Mouse (Mus musculus) limb, embryonic 14.5 days (tissue): ENCODE data around the gene Sestd1. TPM values are rescaled to one million over a fixed set of nuclear protein-coding genes. Genes with fewer than 3 reads are reported as not detected.

Experiments used
- ATAC-seq: fragments of 200-750 bp; cut with Nextera tagmentation; 2 replicates; pipeline ENCODE4 v1.8.0; 2017; ENCODE audit warnings: low read depth, moderate number of reproducible peaks, moderate TSS enrichment; ENCODE audit not compliant: low FRiP score
- DNase-seq: peaks from one replicate; pipeline ENCODE4 v3.0.0-alpha.2; 2015; ENCODE audit warnings: low spot score
- H3K27ac ChIP-seq: fragments of 300-500 bp; sonication (generic); replicated peaks from 2 replicates; pipeline ENCODE4 v1.5.1; 2014; ENCODE audit warnings: low read depth, mild to moderate bottlenecking, low read length, moderate library complexity, mixed read lengths
- H3K27me3 ChIP-seq: fragments of 300-500 bp; sonication (generic); 2 replicates; pipeline ENCODE4 v1.6.1; 2014; ENCODE audit warnings: low read length, mixed read lengths; ENCODE audit not compliant: control insufficient read depth, insufficient read depth
- H3K36me3 ChIP-seq: fragments of 300-500 bp; sonication (generic); 2 replicates; pipeline ENCODE4 v1.6.1; 2014; ENCODE audit warnings: mild to moderate bottlenecking, low read length, moderate library complexity, mixed read lengths; ENCODE audit not compliant: control insufficient read depth, insufficient read depth
- H3K4me1 ChIP-seq: fragments of 300-500 bp; sonication (generic); 2 replicates; pipeline ENCODE4 v1.6.1; 2014; ENCODE audit warnings: antibody characterized with exemption, low read length, mixed read lengths; ENCODE audit not compliant: control insufficient read depth, insufficient read depth
- H3K4me2 ChIP-seq: fragments of 300-500 bp; sonication (generic); replicated peaks from 2 replicates; pipeline ENCODE4 v1.6.1; 2014; ENCODE audit warnings: low read depth, mild to moderate bottlenecking, low read length, moderate library complexity; ENCODE audit not compliant: severe bottlenecking
- H3K4me3 ChIP-seq: fragments of 300-500 bp; sonication (generic); replicated peaks from 2 replicates; pipeline ENCODE4 v1.5.1; 2014; ENCODE audit warnings: low read length
- H3K9ac ChIP-seq: fragments of 300-500 bp; sonication (generic); 2 replicates; pipeline ENCODE4 v1.6.1; 2014; ENCODE audit warnings: mild to moderate bottlenecking, low read depth, low read length, moderate library complexity; ENCODE audit not compliant: severe bottlenecking
- H3K9me3 ChIP-seq: fragments of 300-500 bp; sonication (generic); 2 replicates; pipeline ENCODE4 v1.6.1; 2016; ENCODE audit warnings: low read length; ENCODE audit not compliant: control insufficient read depth
- POLR2A ChIP-seq: fragments of 200-500 bp; IDR thresholded peaks from 2 replicates; pipeline ENCODE4 v1.8.0; 2012; ENCODE audit warnings: inconsistent platforms, mild to moderate bottlenecking, moderate library complexity, borderline replicate concordance; ENCODE audit not compliant: insufficient read depth, insufficient read length; ENCODE audit errors: extremely low read depth
- WGBS: fragments of 180-500 bp; shearing (Covaris S2); extraction: QIAGEN DNeasy Blood & Tissue Kit; methylation state at CpG from one replicate; pipeline ENCODE4 v1.1.7; 2014; 5-methylcytosine and 5-hydroxymethylcytosine counted together
- polyA plus RNA-seq, 2 experiments: library from polyadenylated mRNA; depleted of rRNA in 1 of 2; stranded (reverse) in 1 of 2; unstranded in 1 of 2; fragments of >200 nt; fragmentation: Nextera tagmentation in 1 of 2; extraction: Ambion mirVana in 1 of 2; gene quantifications; 2 replicates each; pipeline versions ENCODE4 v1.2.1 to v1.2.3; 2012 to 2014

The Sestd1 gene
- polyA plus RNA-seq, 2 experiments: 23.8 to 25.4 TPM

DNA sequence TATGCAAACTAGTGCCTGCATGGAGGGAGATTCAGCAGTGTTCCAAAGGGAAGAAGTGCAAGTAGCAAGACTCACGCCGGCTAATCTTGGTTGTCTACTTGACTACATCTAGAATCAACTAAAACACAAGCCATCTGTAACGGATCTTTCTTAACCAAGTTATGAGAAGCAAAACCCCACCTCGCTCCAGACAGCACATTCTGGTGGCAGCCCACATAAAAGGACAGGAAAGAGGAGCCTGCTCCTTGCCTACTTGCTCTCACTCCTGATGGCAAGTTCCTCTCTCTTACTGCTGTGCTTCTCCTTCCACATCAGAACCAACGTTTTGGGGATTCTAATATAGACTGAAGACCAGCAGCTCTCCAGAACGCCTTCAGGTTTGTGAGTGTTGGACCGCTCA, 9.6 kb downstream of the Sestd1 start:
- WGBS: 79% methylated on average over 7 of the region's 7 CpGs
- no peak overlapping the region for H3K27ac ChIP-seq
- H3K4me2 ChIP-seq: no peak overlapping the region
- H3K9ac ChIP-seq: no peak overlapping the region
- no peaks in the 10 kb centered on the region for H3K27me3 ChIP-seq
- peaks cover 11% of the 10 kb centered on the region for H3K4me1 ChIP-seq
- no peak overlapping the region for H3K4me3 ChIP-seq
- H3K36me3 ChIP-seq: no peaks in the 10 kb centered on the region
- no peak for ATAC-seq
- no peaks in the 10 kb centered on the region for H3K9me3 ChIP-seq
- DNase-seq: no peak
- no peak for TF ChIP-seq POLR2A

DNA sequence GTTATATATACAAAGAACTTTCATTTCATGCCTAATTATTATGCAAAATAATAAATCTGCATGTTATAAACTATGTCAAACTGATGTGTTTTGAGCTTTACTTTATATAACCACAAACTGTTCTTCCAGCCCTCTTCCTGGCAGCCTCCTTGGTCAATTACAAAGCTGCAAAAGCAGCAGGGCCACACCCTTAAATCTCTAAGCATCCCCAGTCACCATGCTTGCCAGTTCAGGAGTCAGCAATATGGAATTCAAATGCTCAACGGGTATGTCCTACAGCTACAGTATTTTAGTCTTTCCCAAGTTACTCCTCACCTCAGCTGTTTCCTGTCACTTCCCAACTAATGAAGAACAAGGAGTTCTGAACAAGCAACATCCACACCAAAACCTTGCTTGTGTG, 10.3 kb downstream of the Sestd1 start:
- H3K9ac ChIP-seq: no peak overlapping the region
- H3K36me3 ChIP-seq: no peaks in the 10 kb centered on the region
- no peak overlapping the region for H3K27ac ChIP-seq
- peaks cover 14% of the 10 kb centered on the region for H3K4me1 ChIP-seq
- 70% methylated on average over 1 of the region's 1 CpGs for WGBS
- H3K4me3 ChIP-seq: no peak overlapping the region
- ATAC-seq (no peak), DNase-seq (no peak)
- no peaks in the 10 kb centered on the region for H3K27me3 ChIP-seq
- H3K4me2 ChIP-seq: no peak overlapping the region
- TF ChIP-seq POLR2A: no peak
- no peaks in the 10 kb centered on the region for H3K9me3 ChIP-seq

- TF ChIP-seq POLR2A: no peak
- Histone ChIP-seq H3K4me1 (peaks cover 21% of the 10 kb centered on the region), H3K36me3 (no peaks in the 10 kb centered on the region), H3K9me3 (no peaks in the 10 kb centered on the region), H3K4me2 (no peak overlapping the region), H3K27me3 (no peaks in the 10 kb centered on the region), H3K4me3 (no peak overlapping the region), H3K27ac (no peak overlapping the region), H3K9ac (no peak overlapping the region)
- 68% methylated on average over 5 of the region's 5 CpGs for WGBS
- ATAC-seq: no peak
- no peak for DNase-seq
Observed at GRCm38 (mm10) chr2:77268612-77269239, 11.7 kb downstream of the Sestd1 start.

DNA sequence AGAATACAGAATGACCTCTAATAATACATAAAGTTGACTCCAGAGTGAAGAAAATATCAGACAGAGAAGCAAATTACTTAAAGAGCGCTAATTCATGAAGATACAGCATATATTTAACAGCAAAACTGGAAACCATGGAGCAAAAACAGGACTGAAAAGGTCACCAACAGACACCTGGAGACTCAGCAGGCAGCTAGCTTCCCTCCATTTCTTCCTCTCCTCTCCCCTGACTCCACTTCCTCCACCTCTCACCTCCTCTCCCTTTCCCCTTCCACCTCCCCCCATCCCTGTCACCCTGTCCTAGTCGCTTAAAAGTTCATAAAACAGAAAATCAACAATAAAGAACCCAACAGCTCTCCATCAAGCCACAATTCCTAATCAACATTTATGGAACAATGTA, 13.5 kb downstream of the Sestd1 start:
- H3K4me3 ChIP-seq: no peak overlapping the region
- ATAC-seq (no peak), DNase-seq (no peak)
- TF ChIP-seq POLR2A: no peak
- WGBS: 76% methylated on average over 2 of the region's 2 CpGs
- no peak overlapping the region for H3K27ac ChIP-seq
- no peak overlapping the region for H3K4me2 ChIP-seq
- peaks cover 21% of the 10 kb centered on the region for H3K4me1 ChIP-seq
- H3K36me3 ChIP-seq: no peaks in the 10 kb centered on the region
- no peaks in the 10 kb centered on the region for H3K9me3 ChIP-seq
- H3K27me3 ChIP-seq: no peaks in the 10 kb centered on the region
- no peak overlapping the region for H3K9ac ChIP-seq

- DNase-seq (no peak), ATAC-seq (no peak)
- no peaks in the 10 kb centered on the region for H3K9me3 ChIP-seq
- no peaks in the 10 kb centered on the region for H3K27me3 ChIP-seq
- no peak overlapping the region for H3K4me3 ChIP-seq
- TF ChIP-seq POLR2A: no peak
- no peaks in the 10 kb centered on the region for H3K36me3 ChIP-seq
- H3K27ac ChIP-seq: no peak overlapping the region; the same call in 1 of the 2 replicates
- no peak overlapping the region for H3K4me2 ChIP-seq
- WGBS: 69% methylated on average over 3 of the region's 3 CpGs
- no peak overlapping the region for H3K9ac ChIP-seq
- H3K4me1 ChIP-seq: peaks cover 21% of the 10 kb centered on the region
Observed at GRCm38 (mm10) chr2:77266011-77266410, 14.4 kb downstream of the Sestd1 start.

DNA sequence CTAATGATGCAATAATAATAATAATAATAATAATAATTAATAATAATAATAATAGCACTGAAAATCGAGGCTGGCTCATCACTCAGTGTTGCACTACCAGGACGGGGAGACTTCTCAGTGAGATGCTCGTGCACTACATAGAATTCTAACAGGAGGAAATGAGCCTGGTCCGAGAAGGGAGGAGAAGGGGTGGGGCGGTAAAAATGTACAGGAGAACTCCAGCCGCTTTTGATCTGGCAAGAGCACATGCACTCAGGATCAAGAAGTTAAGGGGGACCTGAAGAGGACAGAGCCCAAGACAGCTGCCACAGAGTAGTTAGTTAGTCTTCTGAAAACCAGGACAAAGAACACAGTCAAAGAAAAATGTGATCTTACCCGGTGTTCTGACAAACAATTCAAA, 15.1 kb downstream of the Sestd1 start:
- H3K4me2 ChIP-seq: no peak overlapping the region
- no peak overlapping the region for H3K9ac ChIP-seq
- H3K9me3 ChIP-seq: no peaks in the 10 kb centered on the region
- H3K4me3 ChIP-seq: no peak overlapping the region
- peaks cover 21% of the 10 kb centered on the region for H3K4me1 ChIP-seq
- no peak for TF ChIP-seq POLR2A
- DNase-seq: no peak
- no peak for ATAC-seq
- H3K27me3 ChIP-seq: no peaks in the 10 kb centered on the region
- WGBS: 54% methylated on average over 7 of the region's 7 CpGs
- H3K36me3 ChIP-seq: no peaks in the 10 kb centered on the region
- no peak overlapping the region for H3K27ac ChIP-seq
